Mouse (Mus musculus) MEL (cell line): ENCODE results near the gene Exph5. TPM values are rescaled to one million over a fixed set of nuclear protein-coding genes. Genes with fewer than 3 reads are reported as not detected.

Experiments
- DNase-seq: peaks from one replicate; pipeline ENCODE4 v3.0.0; 2011; ENCODE audit warnings: low read depth, low spot score
- H3K27ac ChIP-seq: 2 replicates; pipeline ENCODE4 v1.5.1; 2012; ENCODE audit warnings: low read depth, mild to moderate bottlenecking, control low read depth, low read length, moderate library complexity; ENCODE audit not compliant: control insufficient read depth
- H3K27me3 ChIP-seq, 2 experiments: fragments of 150-350 bp in 1 of 2; sonication (generic) in 1 of 2; 2 replicates each; pipeline ENCODE4 v1.6.1; 2012; ENCODE audit warnings: low read length in 2 of 2, mild to moderate bottlenecking in 2 of 2, improper control_type of control experiment in 1 of 2, moderate library complexity in 1 of 2; ENCODE audit not compliant: insufficient read depth in 2 of 2, control insufficient read depth in 1 of 2
- H3K36me3 ChIP-seq, 2 experiments: 2 replicates each; pipeline ENCODE4 v1.6.1; 2012 to 2014; ENCODE audit warnings: low read length in 2 of 2, improper control_type of control experiment in 1 of 2, inconsistent platforms in 1 of 2, mild to moderate bottlenecking in 1 of 2; ENCODE audit not compliant: insufficient read depth in 2 of 2, control insufficient read depth in 1 of 2
- H3K4me1 ChIP-seq, 2 experiments: fragments of 150-350 bp in 1 of 2; sonication (generic) in 1 of 2; 2 replicates each; pipeline ENCODE4 v1.6.1; 2012; ENCODE audit warnings: low read length in 2 of 2, improper control_type of control experiment in 1 of 2, mild to moderate bottlenecking in 1 of 2; ENCODE audit not compliant: insufficient read depth in 2 of 2, control insufficient read depth in 1 of 2
- H3K4me3 ChIP-seq, 2 experiments: fragments of 150-350 bp in 1 of 2; sonication (generic) in 1 of 2; 2 replicates each; pipeline ENCODE4 v1.5.1; 2012; ENCODE audit warnings: low read depth in 2 of 2, low read length in 2 of 2, mild to moderate bottlenecking in 2 of 2, moderate library complexity in 2 of 2, control low read depth in 1 of 2, improper control_type of control experiment in 1 of 2; ENCODE audit not compliant: control insufficient read depth in 1 of 2, insufficient read depth in 1 of 2
- H3K79me2 ChIP-seq: 2 replicates; pipeline ENCODE4 v1.6.1; 2012; ENCODE audit warnings: mild to moderate bottlenecking, low read length, moderate library complexity; ENCODE audit not compliant: control insufficient read depth, poor library complexity, insufficient read depth
- H3K9ac ChIP-seq: 2 replicates; pipeline ENCODE4 v1.6.1; 2012; ENCODE audit warnings: low read depth, mild to moderate bottlenecking, control low read depth, low read length, moderate library complexity; ENCODE audit not compliant: control insufficient read depth, poor library complexity, severe bottlenecking
- H3K9me3 ChIP-seq: fragments of 150-350 bp; sonication (generic); replicated peaks from 2 replicates; pipeline ENCODE4 v1.6.1; 2012; ENCODE audit warnings: mild to moderate bottlenecking, low read length, improper control_type of control experiment, moderate library complexity; ENCODE audit not compliant: insufficient read depth
- BHLHE40 ChIP-seq: IDR thresholded peaks from 2 replicates; pipeline ENCODE4 v1.6.1; 2012; ENCODE audit warnings: low read depth, mild to moderate bottlenecking, inconsistent platforms, low read length, improper control_type of control experiment, borderline replicate concordance
- CHD2 ChIP-seq: IDR thresholded peaks from 2 replicates; pipeline ENCODE4 v1.6.1; 2011; ENCODE audit warnings: low read length, improper control_type of control experiment
- EP300 ChIP-seq, 2 experiments: IDR thresholded peaks; 2 replicates each; pipeline ENCODE4 v1.6.1; 2011; ENCODE audit warnings: improper control_type of control experiment in 2 of 2, low read length in 2 of 2, low read depth in 1 of 2, mild to moderate bottlenecking in 1 of 2
- ETS1 ChIP-seq: IDR thresholded peaks from 2 replicates; pipeline ENCODE4 v1.6.1; 2012; ENCODE audit warnings: low read depth, mild to moderate bottlenecking, inconsistent platforms, low read length, improper control_type of control experiment, moderate library complexity
- GATA1 ChIP-seq: IDR thresholded peaks from 2 replicates; pipeline ENCODE4 v1.6.1; 2011; ENCODE audit warnings: low read depth, low read length, improper control_type of control experiment
- JUND ChIP-seq: IDR thresholded peaks from 2 replicates; pipeline ENCODE4 v1.6.1; 2011; ENCODE audit warnings: low read depth, mild to moderate bottlenecking, improper control_type of control experiment, low read length
- MAFK ChIP-seq: IDR thresholded peaks from 2 replicates; pipeline ENCODE4 v1.6.1; 2011; ENCODE audit warnings: low read depth, mild to moderate bottlenecking, low read length, improper control_type of control experiment, borderline replicate concordance
- MEF2A ChIP-seq: IDR thresholded peaks from 2 replicates; pipeline ENCODE4 v1.6.1; 2014; ENCODE audit warnings: low read depth, mild to moderate bottlenecking, inconsistent platforms, low read length, improper control_type of control experiment; ENCODE audit not compliant: poor library complexity, insufficient replicate concordance, severe bottlenecking; ENCODE audit errors: extremely low read depth
- MYB ChIP-seq: IDR thresholded peaks from 2 replicates; pipeline ENCODE4 v1.6.1; 2011; ENCODE audit warnings: mild to moderate bottlenecking, low read depth, low read length, improper control_type of control experiment
- NELFE ChIP-seq: IDR thresholded peaks from 2 replicates; pipeline ENCODE4 v1.6.1; 2011; ENCODE audit warnings: low read depth, low read length, improper control_type of control experiment
- POLR2A ChIP-seq, 2 experiments: IDR thresholded peaks; 2 replicates each; pipeline ENCODE4 v1.6.1; 2011 to 2012; ENCODE audit warnings: low read length in 2 of 2, mild to moderate bottlenecking in 2 of 2, control low read depth in 1 of 2, improper control_type of control experiment in 1 of 2, low read depth in 1 of 2, moderate library complexity in 1 of 2; ENCODE audit not compliant: control insufficient read depth in 1 of 2, insufficient read depth in 1 of 2, poor library complexity in 1 of 2
- RAD21 ChIP-seq: IDR thresholded peaks from 2 replicates; pipeline ENCODE4 v1.6.1; 2011; ENCODE audit warnings: mild to moderate bottlenecking, low read depth, low read length, improper control_type of control experiment
- RCOR1 ChIP-seq: IDR thresholded peaks from 2 replicates; pipeline ENCODE4 v1.6.1; 2012; ENCODE audit warnings: low read depth, mild to moderate bottlenecking, inconsistent platforms, low read length, improper control_type of control experiment
- TAL1 ChIP-seq: IDR thresholded peaks from 2 replicates; pipeline ENCODE4 v1.6.1; 2012; ENCODE audit warnings: mild to moderate bottlenecking, inconsistent platforms, low read length, moderate library complexity, mixed read lengths
- ZC3H11A ChIP-seq: IDR thresholded peaks from 2 replicates; pipeline ENCODE4 v1.6.1; 2012; ENCODE audit warnings: low read depth, mild to moderate bottlenecking, inconsistent platforms, low read length, improper control_type of control experiment
- ZMIZ1 ChIP-seq: IDR thresholded peaks from 2 replicates; pipeline ENCODE4 v1.6.1; 2012; ENCODE audit warnings: low read depth, mild to moderate bottlenecking, inconsistent platforms, low read length, improper control_type of control experiment, moderate library complexity
- polyA plus RNA-seq, 2 experiments: library from polyadenylated mRNA; stranded (reverse) in 1 of 2; unstranded in 1 of 2; fragments of >175 nt in 1 of 2; fragments of >200 nt in 1 of 2; gene quantifications; 2 replicates each; pipeline versions ENCODE4 v1.2.1 to v1.2.4; 2012; ENCODE audit warnings: low replicate concordance in 2 of 2, low read depth in 1 of 2; ENCODE audit not compliant: insufficient read length in 2 of 2, insufficient read depth in 1 of 2, missing spikeins in 1 of 2
- total RNA-seq: library from RNA; depleted of rRNA; stranded (reverse); fragments of 300-350 nt; gene quantifications from 2 replicates; pipeline ENCODE4 v1.2.3, GENCODE M21; 2012

Exph5 gene
- total and polyA plus RNA-seq, 3 experiments, result not detected

- no peaks in the 10 kb centered on the region for H3K9me3 ChIP-seq
- H3K27me3 ChIP-seq, result no peaks in the 10 kb centered on the region; a peak in 1 of 4 replicates
These were observed 76.7 kb downstream of the Exph5 start for GRCm38 (mm10) chr9:53378171-53378570.

DNA sequence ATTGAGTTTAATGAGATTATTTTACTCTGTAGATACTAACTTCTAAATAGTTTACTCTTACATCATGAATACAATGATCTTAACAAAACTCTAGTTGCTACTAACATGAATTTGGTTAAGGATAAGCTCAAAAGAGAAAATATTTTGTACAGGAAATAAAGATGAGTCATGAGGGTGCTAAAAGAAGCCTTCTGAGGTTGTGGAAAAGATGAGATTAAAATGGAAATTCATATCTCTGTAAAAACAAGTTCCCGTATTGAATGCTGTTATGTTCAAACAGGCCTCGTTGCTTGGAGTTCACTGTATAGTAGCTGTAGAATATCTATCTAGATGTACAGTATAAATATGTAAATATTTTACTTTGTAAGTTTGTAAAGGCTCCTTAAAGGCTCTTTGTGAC lies 79.1 kb downstream of the Exph5 start:
- H3K27ac ChIP-seq, result no peak overlapping the region
- no peaks in the 10 kb centered on the region for H3K9me3 ChIP-seq
- H3K79me2 ChIP-seq, result no peaks in the 10 kb centered on the region
- peaks cover 0 to 4% of the 10 kb centered on the region in 2 experiments; a peak in 2 of 4 replicates for H3K36me3 ChIP-seq
- no peak overlapping the region for H3K4me3 ChIP-seq
- peaks cover 0 to 4% of the 10 kb centered on the region in 2 experiments; a peak in 2 of 4 replicates for H3K27me3 ChIP-seq
- peak; percentile 39 for DNase-seq
- no peak overlapping the region for H3K9ac ChIP-seq
- TF ChIP-seq CHD2 (no peak), GATA1 (peak; percentile 37; the same call in 1 of the 2 replicates), EP300 (IDR thresholded peaks at IDR 0.05; ENCODE audit: low read depth in 1 of 2, low read length in 2 of 2) (peak; percentile 20 to 57; a peak in 3 of 4 replicates)
- H3K4me1 ChIP-seq, result peaks cover 2 to 3% of the 10 kb centered on the region in 2 experiments; a peak in 2 of 4 replicates

More at GRCm38 (mm10) chr9:53378171-53378570, 76.7 kb downstream of the Exph5 start:
- Histone ChIP-seq H3K4me3 (no peak overlapping the region), H3K4me1 (peaks cover 2 to 3% of the 10 kb centered on the region in 2 experiments; a peak in 2 of 4 replicates), H3K27ac (no peak overlapping the region), H3K79me2 (no peaks in the 10 kb centered on the region), H3K36me3 (peaks cover 0 to 4% of the 10 kb centered on the region in 2 experiments; a peak in 2 of 4 replicates), H3K9ac (no peak overlapping the region)
- TF ChIP-seq MAFK, result no peak
- TF ChIP-seq TAL1, result no peak
- no peak for TF ChIP-seq GATA1
- TF ChIP-seq MYB, result no peak
- TF ChIP-seq ZMIZ1, result no peak
- no peak for TF ChIP-seq RCOR1
- TF ChIP-seq ZC3H11A, result no peak
- no peak for TF ChIP-seq MEF2A
- TF ChIP-seq NELFE, result no peak
- no peak for TF ChIP-seq JUND
- DNase-seq, result no peak

DNA sequence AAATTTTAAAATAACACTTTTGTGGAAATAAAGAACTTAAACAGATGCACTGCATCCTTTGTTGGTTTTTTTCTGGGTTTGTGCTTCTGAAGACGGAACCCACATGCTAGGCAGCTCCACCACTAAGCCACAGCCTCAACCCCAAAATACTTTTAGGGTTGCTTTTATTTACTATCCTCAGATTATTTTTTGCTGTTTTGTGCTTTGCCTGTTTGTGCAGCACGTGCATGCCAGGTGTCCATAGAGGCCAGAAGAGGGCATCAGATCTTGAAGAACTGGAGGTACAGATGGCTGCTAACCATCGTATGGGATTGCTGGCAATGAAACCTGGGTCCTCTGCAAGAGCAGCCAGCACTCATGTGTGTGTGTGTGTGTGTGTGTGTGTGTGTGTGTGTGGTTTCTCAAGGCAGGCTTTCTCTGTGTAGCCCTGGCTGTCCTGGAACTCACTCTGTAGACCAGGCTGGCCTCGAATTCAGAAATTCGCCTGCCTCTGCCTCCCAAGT lies 79.7 kb downstream of the Exph5 start:
- peak; percentile 7; the same call in 1 of the 2 replicates for TF ChIP-seq BHLHE40
- TF ChIP-seq ZC3H11A, result no peak
- no peak for TF ChIP-seq ETS1
- no peak for TF ChIP-seq RAD21
- no peak for TF ChIP-seq CHD2
- TF ChIP-seq POLR2A (IDR thresholded peaks at IDR 0.05; ENCODE audit: control insufficient read depth in 1 of 2, insufficient read depth in 1 of 2, low read depth in 1 of 2, low read length in 2 of 2, poor library complexity in 1 of 2), result no peak
- TF ChIP-seq, all 39 proteins: peak for 1
- Histone ChIP-seq H3K9me3 (no peaks in the 10 kb centered on the region), H3K79me2 (no peaks in the 10 kb centered on the region), H3K9ac (no peak overlapping the region), H3K27ac (no peak overlapping the region), H3K4me1 (peaks cover 2 to 3% of the 10 kb centered on the region in 2 experiments; a peak in 2 of 4 replicates), H3K36me3 (peaks cover 0 to 4% of the 10 kb centered on the region in 2 experiments; a peak in 2 of 4 replicates), H3K4me3 (no peak overlapping the region), H3K27me3 (peaks cover 0 to 6% of the 10 kb centered on the region in 2 experiments; a peak in 2 of 4 replicates)
- DNase-seq, result no peak
